Mouse (Mus musculus): Measurements from ENCODE around the gene Taldo1.

DNA sequence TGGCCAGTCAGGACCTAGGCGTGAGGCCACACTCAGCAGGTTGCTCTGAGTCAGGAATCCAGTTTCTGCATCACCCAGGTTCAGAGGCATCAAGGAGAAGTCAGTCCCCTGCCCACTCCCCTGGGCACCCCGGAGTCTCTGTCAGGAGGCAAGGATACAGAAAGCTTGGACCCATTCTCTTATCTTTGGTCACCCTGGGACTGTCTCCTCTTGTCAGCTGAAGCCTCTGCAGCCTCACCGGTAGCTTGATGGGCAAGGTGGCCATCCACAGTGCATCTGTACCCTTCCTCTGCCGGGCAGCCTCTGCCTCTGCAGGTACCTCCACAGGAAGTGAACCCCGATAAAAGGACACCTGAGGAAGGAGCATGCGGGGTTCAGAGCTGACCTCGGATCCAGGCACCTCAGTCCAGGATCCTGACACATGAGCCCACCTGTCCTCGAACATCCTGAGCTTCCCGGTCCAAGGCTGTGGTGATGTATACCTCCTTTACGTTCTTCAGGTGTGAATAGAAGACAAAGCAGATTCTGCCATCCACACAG, 47.2 kb downstream of the Taldo1 start:
- TF ChIP-seq POLR2A (IDR thresholded peaks at IDR 0.05; ENCODE audit: insufficient read depth, low read depth, low read length) (no peak), CTCF (IDR thresholded peaks at IDR 0.05; ENCODE audit: insufficient read depth, low read depth, low read length) (no peak)
